Mouse (Mus musculus) C2C12 (cell line): ENCODE data around the gene Gpd2.

Experiments used
- CEBPB ChIP-seq: IDR thresholded peaks from one replicate; pipeline ENCODE4 v1.6.1; 2011; ENCODE audit warnings: low read depth, mild to moderate bottlenecking, control low read depth, moderate library complexity
- CTCF ChIP-seq: IDR thresholded peaks from one replicate; pipeline ENCODE4 v1.5.1; 2011; ENCODE audit not compliant: control insufficient read depth, insufficient read depth, insufficient read length
- USF1 ChIP-seq: IDR thresholded peaks from one replicate; pipeline ENCODE4 v1.6.1; 2011; ENCODE audit warnings: low read depth, mild to moderate bottlenecking, control low read depth, moderate library complexity

- TF ChIP-seq CTCF (no peak), CEBPB (no peak), USF1 (no peak)
Measured at GRCm38 (mm10) chr2:57243987-57244386, 6.6 kb downstream of the Gpd2 start.
